Mouse (Mus musculus) neural tube, embryonic 13.5 days (tissue): Measurements from ENCODE around the gene Pigh. TPM values are rescaled to one million over a fixed set of nuclear protein-coding genes. Genes with fewer than 3 reads are reported as not detected.

Source experiments
- ATAC-seq: fragments of 200-750 bp; cut with Nextera tagmentation; 2 replicates; pipeline ENCODE4 v1.8.0; 2017; ENCODE audit warnings: low read depth, mild to moderate bottlenecking, moderate TSS enrichment, moderate library complexity
- H3K27ac ChIP-seq: fragments of 300-500 bp; sonication (generic); replicated peaks from 2 replicates; pipeline ENCODE4 v1.5.1; 2015; ENCODE audit warnings: moderate library complexity, mild to moderate bottlenecking, inconsistent platforms
- H3K27me3 ChIP-seq: fragments of 300-500 bp; sonication (generic); 2 replicates; pipeline ENCODE4 v1.6.1; 2015; ENCODE audit warnings: mild to moderate bottlenecking, inconsistent platforms
- H3K36me3 ChIP-seq: fragments of 300-500 bp; sonication (generic); 2 replicates; pipeline ENCODE4 v1.6.1; 2015; ENCODE audit warnings: mild to moderate bottlenecking, inconsistent platforms
- H3K4me1 ChIP-seq: fragments of 300-500 bp; sonication (generic); replicated peaks from 2 replicates; pipeline ENCODE4 v1.6.1; 2015; ENCODE audit warnings: inconsistent platforms
- H3K4me2 ChIP-seq: fragments of 300-500 bp; sonication (generic); 2 replicates; pipeline ENCODE4 v1.6.1; 2015; ENCODE audit warnings: inconsistent platforms, mild to moderate bottlenecking, moderate library complexity
- H3K4me3 ChIP-seq: fragments of 300-500 bp; sonication (generic); 2 replicates; pipeline ENCODE4 v1.5.1; 2015; ENCODE audit warnings: mild to moderate bottlenecking, inconsistent platforms
- H3K9ac ChIP-seq: fragments of 300-500 bp; sonication (generic); 2 replicates; pipeline ENCODE4 v1.6.1; 2015; ENCODE audit warnings: moderate library complexity, mild to moderate bottlenecking, inconsistent platforms
- H3K9me3 ChIP-seq: fragments of 300-500 bp; sonication (generic); 2 replicates; pipeline ENCODE4 v1.6.1; 2016; ENCODE audit warnings: inconsistent platforms
- WGBS: fragments of 180-500 bp; shearing (Covaris S2); methylation state at CpG from one replicate; pipeline ENCODE4 v1.1.7; 2015; 5-methylcytosine and 5-hydroxymethylcytosine counted together
- polyA plus RNA-seq: library from polyadenylated mRNA; unstranded; fragments of >200 nt; fragmentation: Nextera tagmentation; extraction: Ambion mirVana; gene quantifications from 2 replicates; pipeline ENCODE4 v1.2.1, GENCODE M21; 2015

The Pigh gene
- polyA plus RNA-seq, 1 experiment from 2014 or later, result 21.7 TPM

DNA sequence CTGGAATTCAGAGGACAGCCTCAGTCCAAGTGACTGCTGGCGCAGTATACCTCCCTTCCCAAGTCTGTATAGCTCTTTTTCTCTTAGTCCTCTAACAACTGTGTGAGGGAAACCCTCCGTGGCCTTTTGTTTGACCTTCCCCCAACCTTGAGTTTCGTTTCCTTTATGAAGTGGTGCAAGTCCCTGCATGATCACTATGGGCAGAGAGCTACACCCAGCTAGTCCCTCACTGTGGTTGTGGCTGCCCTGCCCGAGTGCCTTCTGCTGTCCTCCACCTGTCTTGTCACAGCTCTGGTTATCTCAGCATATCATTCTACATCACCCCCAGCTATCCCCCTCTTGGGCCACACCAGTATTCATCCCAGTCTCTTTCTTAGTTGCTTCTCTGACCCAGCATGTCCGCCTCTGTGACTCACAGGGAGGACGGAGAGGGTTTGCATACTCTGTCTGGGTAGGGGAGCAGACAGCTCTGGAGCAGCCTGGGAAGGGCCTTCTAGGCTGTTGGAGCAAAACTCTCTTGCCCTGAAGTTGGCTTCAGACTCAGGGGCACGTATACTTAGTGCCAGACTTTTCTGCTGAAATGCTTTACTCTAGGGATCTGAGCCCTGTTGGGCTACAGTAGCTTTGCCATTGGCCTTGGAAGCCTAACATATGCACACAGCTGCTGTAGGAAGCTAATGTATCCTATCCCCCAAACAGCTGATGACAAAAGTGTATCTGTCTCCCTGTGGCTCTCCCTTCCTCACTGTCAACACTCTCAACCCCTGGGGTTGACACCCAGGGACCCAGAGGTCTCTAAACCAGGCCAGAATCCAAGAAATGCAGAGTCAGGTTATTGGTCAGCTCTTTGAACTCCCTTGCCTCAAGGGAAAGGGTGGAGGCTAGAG is 28.4 kb downstream of the Pigh start:
- H3K4me2 ChIP-seq, result no peak overlapping the region
- no peak overlapping the region for H3K27ac ChIP-seq
- peaks cover 25% of the 10 kb centered on the region for H3K36me3 ChIP-seq
- H3K4me3 ChIP-seq, result no peak overlapping the region
- H3K9ac ChIP-seq, result no peak overlapping the region
- 81% methylated on average over 7 of the region's 7 CpGs for WGBS
- no peaks in the 10 kb centered on the region for H3K4me1 ChIP-seq
- H3K9me3 ChIP-seq, result no peaks in the 10 kb centered on the region
- no peaks in the 10 kb centered on the region for H3K27me3 ChIP-seq
- no peak for ATAC-seq

DNA sequence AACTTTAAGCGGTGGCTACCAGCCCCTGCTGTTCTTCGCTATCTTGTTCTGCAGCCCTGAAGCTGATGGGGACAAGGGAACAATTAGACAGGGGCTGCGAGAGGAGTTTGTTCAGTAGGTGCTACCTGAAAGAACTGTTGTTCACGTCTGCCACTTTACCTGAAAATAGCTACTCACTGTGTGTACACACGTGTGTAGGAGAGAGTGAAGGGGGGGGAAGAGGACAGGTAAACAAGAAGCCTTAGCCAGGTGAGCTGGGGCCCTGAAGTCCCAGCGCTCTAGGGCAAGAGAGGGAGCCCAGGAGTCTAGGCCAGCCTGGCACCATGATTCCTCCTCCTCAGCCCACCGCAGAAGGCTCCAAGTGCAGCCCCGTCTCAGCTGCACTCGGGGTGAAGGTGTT is 29.3 kb downstream of the Pigh start:
- H3K27ac ChIP-seq, result no peak overlapping the region
- WGBS, result 91% methylated on average over 9 of the region's 9 CpGs
- H3K9ac ChIP-seq, result no peak overlapping the region
- H3K4me3 ChIP-seq, result no peak overlapping the region
- peaks cover 21% of the 10 kb centered on the region for H3K36me3 ChIP-seq
- H3K4me1 ChIP-seq, result no peaks in the 10 kb centered on the region
- ATAC-seq, result no peak
- no peaks in the 10 kb centered on the region for H3K9me3 ChIP-seq
- H3K27me3 ChIP-seq, result no peaks in the 10 kb centered on the region
- H3K4me2 ChIP-seq, result no peak overlapping the region

DNA sequence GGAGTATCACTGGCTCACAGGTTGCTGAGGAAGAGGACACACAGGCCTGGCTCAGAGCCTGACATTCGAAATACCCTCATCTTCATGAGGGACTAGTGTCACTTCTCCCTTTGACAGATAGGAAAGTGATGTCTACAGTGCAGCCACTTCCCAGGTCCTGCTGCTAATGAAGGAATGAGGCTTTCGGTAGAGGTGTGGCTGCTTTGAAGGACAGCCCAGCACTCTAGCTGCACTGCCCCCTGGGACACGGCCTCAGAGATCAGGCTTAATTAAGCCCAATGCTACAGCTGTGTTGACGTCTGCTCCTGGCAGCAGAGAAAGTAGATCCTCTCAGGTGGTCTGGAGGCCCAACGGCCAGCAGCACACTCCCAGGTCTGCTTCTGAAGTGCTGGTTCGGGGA is 29.9 kb downstream of the Pigh start:
- no peak overlapping the region for H3K4me2 ChIP-seq
- H3K27me3 ChIP-seq, result no peaks in the 10 kb centered on the region
- no peaks in the 10 kb centered on the region for H3K4me1 ChIP-seq
- peaks cover 21% of the 10 kb centered on the region for H3K36me3 ChIP-seq
- WGBS, result 85% methylated on average over 6 of the region's 6 CpGs
- H3K27ac ChIP-seq, result no peak overlapping the region
- no peaks in the 10 kb centered on the region for H3K9me3 ChIP-seq
- H3K9ac ChIP-seq, result no peak overlapping the region
- ATAC-seq, result no peak
- H3K4me3 ChIP-seq, result no peak overlapping the region

DNA sequence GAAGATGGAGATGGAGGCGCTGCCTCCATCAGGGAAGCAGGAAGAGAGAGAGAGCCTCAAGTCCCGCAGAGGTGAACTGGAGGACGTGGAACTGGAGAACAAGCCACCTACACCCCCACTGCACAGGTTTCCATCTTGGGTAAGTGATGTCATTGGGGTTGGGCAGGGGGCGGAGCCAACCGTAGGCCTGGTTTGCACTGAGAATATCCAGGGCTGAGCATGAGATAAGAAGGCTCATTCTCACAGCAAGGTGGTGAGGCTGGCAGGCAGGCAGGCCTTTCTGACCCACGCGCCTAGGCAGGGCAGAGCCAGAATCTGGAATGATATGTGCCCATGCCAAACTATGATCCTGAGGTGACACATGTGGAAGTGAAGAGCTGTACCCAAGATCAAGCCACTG is 34.2 kb downstream of the Pigh start:
- H3K27ac ChIP-seq, result no peak overlapping the region
- no peak overlapping the region for H3K4me2 ChIP-seq
- H3K4me3 ChIP-seq, result no peak overlapping the region
- no peaks in the 10 kb centered on the region for H3K4me1 ChIP-seq
- no peaks in the 10 kb centered on the region for H3K9me3 ChIP-seq
- peaks cover 23% of the 10 kb centered on the region for H3K36me3 ChIP-seq
- 92% methylated on average over 7 of the region's 7 CpGs for WGBS
- ATAC-seq, result no peak
- no peaks in the 10 kb centered on the region for H3K27me3 ChIP-seq
- no peak overlapping the region for H3K9ac ChIP-seq

DNA sequence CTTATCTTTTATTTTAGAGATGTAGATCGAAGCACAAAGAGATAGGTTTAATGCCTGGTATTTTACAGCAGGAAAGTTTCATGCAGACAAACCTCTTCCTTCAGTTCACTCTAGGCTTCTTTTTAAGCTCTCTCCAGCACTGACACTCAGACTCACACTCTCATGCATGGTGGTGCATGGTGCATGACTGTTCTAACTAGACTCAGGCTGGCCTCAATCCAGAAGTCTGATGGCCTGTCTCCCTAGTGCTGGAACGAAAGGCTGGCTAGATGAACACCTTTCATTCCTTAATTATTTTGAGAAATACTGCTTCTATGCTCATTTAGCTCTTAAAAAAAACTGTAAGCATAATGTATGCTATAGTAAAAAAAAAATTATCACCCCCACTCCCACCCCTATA is 37.4 kb downstream of the Pigh start:
- H3K9me3 ChIP-seq, result no peaks in the 10 kb centered on the region
- H3K27me3 ChIP-seq, result no peaks in the 10 kb centered on the region
- peaks cover 29% of the 10 kb centered on the region for H3K36me3 ChIP-seq
- H3K4me3 ChIP-seq, result no peak overlapping the region
- no peak overlapping the region for H3K27ac ChIP-seq
- 96% methylated on average over 2 of the region's 2 CpGs for WGBS
- no peak overlapping the region for H3K9ac ChIP-seq
- no peak for ATAC-seq
- no peak overlapping the region for H3K4me2 ChIP-seq
- no peaks in the 10 kb centered on the region for H3K4me1 ChIP-seq

DNA sequence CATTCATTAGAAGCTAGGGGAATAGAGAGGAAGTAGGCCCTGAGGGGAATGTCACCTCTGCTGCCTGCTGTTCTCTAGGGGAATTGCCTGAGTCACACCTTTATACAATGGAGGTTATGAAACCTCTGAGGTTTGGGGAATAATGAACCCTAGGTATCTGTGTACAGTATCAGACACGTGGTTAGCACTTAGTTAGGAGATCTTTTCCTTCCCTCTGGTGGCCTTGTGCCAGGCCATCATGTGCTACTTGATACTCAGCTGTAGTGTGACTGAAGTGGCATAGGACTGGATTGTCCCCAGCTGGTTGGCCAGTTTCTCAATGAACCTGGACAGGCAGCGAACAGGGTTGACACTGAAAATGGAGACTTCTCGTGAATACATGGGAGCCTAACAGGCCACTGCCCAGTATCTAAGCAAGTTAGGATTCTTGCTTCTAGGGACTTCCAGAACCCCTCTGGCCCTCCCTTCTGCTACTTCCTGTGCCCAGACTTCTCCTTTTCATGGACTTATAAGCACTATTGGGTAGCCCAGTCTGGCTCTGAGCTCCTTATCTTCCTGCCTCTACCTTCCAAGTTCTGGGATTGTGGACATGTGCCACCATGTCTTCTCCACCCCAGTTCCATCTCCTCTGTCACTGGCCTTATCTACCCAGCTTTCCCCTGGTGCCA is 38.8 kb downstream of the Pigh start:
- H3K9me3 ChIP-seq, result no peaks in the 10 kb centered on the region
- no peak overlapping the region for H3K4me3 ChIP-seq
- H3K36me3 ChIP-seq, result peaks cover 29% of the 10 kb centered on the region
- H3K4me2 ChIP-seq, result no peak overlapping the region
- 94% methylated on average over 3 of the region's 3 CpGs for WGBS
- no peaks in the 10 kb centered on the region for H3K4me1 ChIP-seq
- ATAC-seq, result no peak
- H3K27ac ChIP-seq, result no peak overlapping the region
- H3K27me3 ChIP-seq, result no peaks in the 10 kb centered on the region
- no peak overlapping the region for H3K9ac ChIP-seq

DNA sequence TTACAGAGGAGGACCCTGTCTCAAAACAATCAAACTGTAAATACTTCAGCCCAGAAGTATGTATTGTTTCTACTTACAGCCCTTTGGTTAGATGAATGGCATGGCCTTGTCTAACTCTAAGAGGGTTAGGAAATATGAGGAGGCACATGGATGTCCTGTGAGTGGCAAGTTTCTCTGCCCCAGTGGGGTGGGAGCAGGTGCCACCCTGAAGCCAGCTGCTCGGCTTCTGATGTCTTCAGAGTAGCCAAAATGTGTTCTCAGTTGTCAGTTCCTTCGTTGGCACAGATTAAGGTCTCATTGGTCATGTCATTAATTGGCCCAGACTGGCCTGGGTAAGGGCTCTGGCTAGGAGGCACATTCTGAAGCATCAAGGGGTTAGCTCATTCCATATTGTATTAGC is 39.6 kb downstream of the Pigh start:
- Histone ChIP-seq H3K9ac (no peak overlapping the region), H3K36me3 (peaks cover 30% of the 10 kb centered on the region), H3K4me3 (no peak overlapping the region), H3K27ac (no peak overlapping the region), H3K27me3 (no peaks in the 10 kb centered on the region), H3K9me3 (no peaks in the 10 kb centered on the region), H3K4me2 (no peak overlapping the region), H3K4me1 (no peaks in the 10 kb centered on the region)
- 69% methylated on average over 2 of the region's 2 CpGs for WGBS
- no peak for ATAC-seq

DNA sequence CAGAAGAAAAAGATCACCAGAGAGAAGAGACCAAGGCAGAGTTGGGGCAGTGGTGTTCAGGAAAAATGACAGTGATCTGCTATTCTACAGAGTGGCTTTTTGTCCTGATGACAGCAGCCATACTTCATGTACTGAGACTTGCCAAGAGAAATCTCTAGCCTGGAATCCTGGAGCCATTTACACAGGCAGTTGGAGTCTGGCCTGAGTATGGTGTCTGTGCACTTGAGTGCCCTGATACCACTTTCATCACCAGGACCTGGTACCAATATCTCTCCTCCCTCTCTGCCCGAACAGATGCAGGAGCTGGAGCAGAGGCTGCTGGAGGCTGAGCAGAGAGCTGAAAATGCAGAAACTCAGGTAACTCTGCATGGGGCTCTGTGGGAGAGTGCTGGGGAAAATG is 40.6 kb downstream of the Pigh start:
- no peak for ATAC-seq
- no peak overlapping the region for H3K27ac ChIP-seq
- no peak overlapping the region for H3K4me2 ChIP-seq
- no peaks in the 10 kb centered on the region for H3K9me3 ChIP-seq
- H3K4me3 ChIP-seq, result no peak overlapping the region
- H3K4me1 ChIP-seq, result no peaks in the 10 kb centered on the region
- no peaks in the 10 kb centered on the region for H3K27me3 ChIP-seq
- 80% methylated on average over 1 of the region's 1 CpGs for WGBS
- peaks cover 29% of the 10 kb centered on the region for H3K36me3 ChIP-seq
- no peak overlapping the region for H3K9ac ChIP-seq

DNA sequence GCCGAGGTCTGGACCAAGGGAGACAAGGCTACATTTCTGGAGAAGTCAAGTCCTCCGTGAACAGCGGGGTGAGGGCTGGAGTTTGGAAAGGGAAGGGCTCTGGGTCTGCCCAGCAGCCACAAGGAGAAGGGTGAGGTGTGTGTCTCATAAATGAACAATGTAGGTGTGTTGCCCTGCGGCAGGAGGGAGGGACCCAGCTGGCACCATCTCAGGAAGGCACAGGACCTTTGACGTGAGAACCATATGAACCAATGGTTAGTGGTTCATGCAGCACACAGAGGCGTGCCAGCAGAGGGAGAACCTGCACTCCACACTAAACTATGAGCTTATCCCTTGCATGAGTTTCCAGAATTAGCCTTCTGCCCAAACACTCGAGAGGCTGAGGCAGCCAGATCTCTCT is 42.2 kb downstream of the Pigh start:
- H3K9ac ChIP-seq, result no peak overlapping the region
- no peak for ATAC-seq
- WGBS, result 91% methylated on average over 7 of the region's 7 CpGs
- no peaks in the 10 kb centered on the region for H3K9me3 ChIP-seq
- H3K27ac ChIP-seq, result no peak overlapping the region
- H3K27me3 ChIP-seq, result no peaks in the 10 kb centered on the region
- no peaks in the 10 kb centered on the region for H3K4me1 ChIP-seq
- peaks cover 27% of the 10 kb centered on the region for H3K36me3 ChIP-seq
- H3K4me2 ChIP-seq, result no peak overlapping the region
- H3K4me3 ChIP-seq, result no peak overlapping the region

DNA sequence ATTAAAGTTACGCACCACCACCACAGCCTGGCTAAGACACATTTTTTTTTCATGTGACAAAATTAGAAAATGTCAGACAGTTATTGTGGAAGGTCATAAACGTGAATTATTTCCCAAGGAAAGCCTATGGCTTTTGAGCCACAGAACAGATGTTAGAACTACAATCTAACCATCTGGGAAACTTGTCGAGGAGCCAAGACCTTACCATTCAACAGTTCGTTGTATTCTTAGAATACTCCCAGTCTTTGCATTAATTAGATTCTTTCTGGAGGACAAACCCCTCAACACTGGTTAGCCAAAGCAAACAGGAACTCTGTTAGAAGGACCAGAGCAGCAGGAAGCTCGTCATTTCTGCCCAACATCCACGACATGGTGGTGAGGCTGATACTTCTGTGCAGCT is 43.3 kb downstream of the Pigh start:
- no peaks in the 10 kb centered on the region for H3K4me1 ChIP-seq
- H3K4me3 ChIP-seq, result no peak overlapping the region
- 80% methylated on average over 6 of the region's 6 CpGs for WGBS
- peaks cover 27% of the 10 kb centered on the region for H3K36me3 ChIP-seq
- H3K9me3 ChIP-seq, result no peaks in the 10 kb centered on the region
- no peak for ATAC-seq
- H3K27me3 ChIP-seq, result no peaks in the 10 kb centered on the region
- H3K9ac ChIP-seq, result no peak overlapping the region
- no peak overlapping the region for H3K27ac ChIP-seq
- H3K4me2 ChIP-seq, result no peak overlapping the region

DNA sequence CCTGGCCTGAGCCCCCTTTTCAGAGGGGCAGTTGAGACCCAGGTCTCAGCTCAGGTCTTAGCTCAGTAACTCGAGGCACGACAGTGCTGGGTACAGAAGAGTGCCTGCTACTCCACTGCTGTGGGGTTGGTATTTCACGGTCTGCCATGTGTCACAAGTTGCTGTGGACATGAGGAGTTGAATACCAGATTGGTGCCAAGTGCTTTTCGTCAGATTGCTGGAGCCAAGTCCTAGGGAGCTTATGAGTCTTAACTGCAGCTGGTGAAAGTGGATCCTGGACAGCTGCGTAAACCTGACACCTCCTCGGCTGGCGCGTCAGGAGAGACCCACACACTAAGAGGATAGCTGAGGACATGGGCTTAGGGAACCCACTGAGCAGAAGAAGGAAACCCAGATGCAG is 44.8 kb downstream of the Pigh start:
- ATAC-seq, result no peak
- H3K27ac ChIP-seq, result no peak overlapping the region
- no peak overlapping the region for H3K4me3 ChIP-seq
- no peaks in the 10 kb centered on the region for H3K27me3 ChIP-seq
- 87% methylated on average over 8 of the region's 8 CpGs for WGBS
- H3K9me3 ChIP-seq, result no peaks in the 10 kb centered on the region
- H3K4me1 ChIP-seq, result no peaks in the 10 kb centered on the region
- peaks cover 24% of the 10 kb centered on the region for H3K36me3 ChIP-seq
- no peak overlapping the region for H3K4me2 ChIP-seq
- no peak overlapping the region for H3K9ac ChIP-seq

DNA sequence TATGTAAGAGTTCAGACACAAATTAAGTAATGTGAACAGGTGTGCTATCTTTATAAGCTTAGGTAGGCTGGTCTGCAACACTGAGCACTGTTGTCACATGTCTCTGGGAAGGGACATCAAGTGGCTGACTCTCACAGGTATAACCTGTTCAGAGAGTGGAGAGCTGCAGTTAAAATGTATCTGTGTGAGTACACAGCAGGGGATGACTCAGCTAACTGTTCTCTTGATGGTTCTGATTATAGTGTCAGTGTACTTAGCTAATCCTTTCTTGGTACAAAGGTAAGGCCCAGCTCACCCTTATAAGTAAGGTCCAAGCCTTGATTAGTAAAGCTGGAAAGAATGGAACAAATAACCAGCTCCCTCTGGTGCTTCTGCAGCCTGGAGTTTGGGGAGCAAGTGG is 48.0 kb downstream of the Pigh start:
- no peak for ATAC-seq
- Histone ChIP-seq H3K4me3 (no peak overlapping the region), H3K9me3 (no peaks in the 10 kb centered on the region), H3K4me2 (no peak overlapping the region), H3K27me3 (no peaks in the 10 kb centered on the region), H3K9ac (no peak overlapping the region), H3K36me3 (peaks cover 21% of the 10 kb centered on the region), H3K4me1 (no peaks in the 10 kb centered on the region), H3K27ac (no peak overlapping the region)
